Mouse (Mus musculus): Measurements from ENCODE around the gene Pipox.

Pipox gene

GRCm38 (mm10) chr11:77909376-77909775 is 15.5 kb upstream of the Pipox start:
- in situ Hi-C loops (cut with MboI, MseI): no loop called here

DNA sequence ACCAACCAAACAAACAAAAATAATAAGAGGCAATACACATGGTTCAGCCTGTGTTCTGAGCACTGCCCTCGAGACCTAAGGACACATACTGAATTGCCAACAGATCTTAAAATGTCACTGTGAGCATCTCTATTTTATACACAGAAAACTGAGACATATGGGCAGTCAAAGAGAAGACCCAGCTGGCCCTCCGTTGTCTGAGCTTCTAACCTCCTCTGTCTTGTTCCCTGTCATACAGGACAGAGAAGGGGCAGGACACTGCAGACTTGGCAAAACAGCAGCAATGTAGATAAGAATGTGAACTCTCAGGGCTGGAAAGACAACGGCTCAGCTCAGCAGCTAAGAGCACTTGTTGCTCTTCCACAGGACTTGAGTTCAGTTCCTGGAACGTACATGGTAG is 14.6 kb upstream of the Pipox start:
- in situ Hi-C loops (cut with MboI, MseI): no loop called here

- in situ Hi-C loops (cut with MboI, MseI): no loop called here
Measured at GRCm38 (mm10) chr11:77906747-77907174, 12.9 kb upstream of the Pipox start.

GRCm38 (mm10) chr11:77906097-77906687 is 12.3 kb upstream of the Pipox start:
- in situ Hi-C loops (cut with MboI, MseI): no loop called here

- in situ Hi-C loops (cut with MboI, MseI): no loop called here
Measured at GRCm38 (mm10) chr11:77904707-77905106, 10.8 kb upstream of the Pipox start.

GRCm38 (mm10) chr11:77903761-77904160 is 9.9 kb upstream of the Pipox start:
- in situ Hi-C loops (cut with MboI, MseI): no loop called here

DNA sequence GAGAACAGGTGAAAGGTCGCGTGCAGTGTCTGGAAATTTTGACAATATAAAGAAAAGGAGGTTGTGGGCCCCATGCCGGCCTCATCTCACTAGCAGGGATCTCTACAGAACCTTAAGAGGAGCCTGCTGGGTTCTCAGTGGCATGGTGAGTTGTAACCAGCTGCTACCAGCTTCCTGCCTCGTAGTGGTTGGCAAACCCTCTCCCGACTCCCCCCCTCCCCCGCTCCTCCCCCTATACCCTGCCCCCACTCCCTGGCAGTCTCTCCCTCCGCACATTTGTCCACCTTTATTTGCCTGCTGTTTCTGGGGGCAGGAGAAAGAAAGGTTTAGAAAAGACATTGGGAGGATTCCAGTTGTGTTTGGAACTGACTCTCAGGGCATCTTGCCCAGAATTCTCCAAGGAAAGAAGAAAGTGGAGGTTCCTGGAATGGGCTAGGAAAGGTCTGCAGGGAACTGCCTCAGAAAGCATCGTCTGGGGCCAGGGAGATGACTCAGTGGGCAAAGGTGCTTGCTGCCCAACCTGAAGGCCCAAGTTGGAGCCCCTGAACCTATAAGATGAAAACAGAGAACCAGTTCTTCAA is 8.0 kb upstream of the Pipox start:
- in situ Hi-C loops (cut with MboI, MseI): no loop called here

GRCm38 (mm10) chr11:77901366-77901765 is 7.5 kb upstream of the Pipox start:
- in situ Hi-C loops (cut with MboI, MseI): no loop called here

- in situ Hi-C loops (cut with MboI, MseI): no loop called here
Measured at GRCm38 (mm10) chr11:77900696-77901095, 6.8 kb upstream of the Pipox start.

GRCm38 (mm10) chr11:77900187-77900586 is 6.3 kb upstream of the Pipox start:
- in situ Hi-C loops (cut with MboI, MseI): no loop called here

GRCm38 (mm10) chr11:77896820-77897805 is 3.2 kb upstream of the Pipox start:
- in situ Hi-C loops (cut with MboI, MseI): no loop called here

DNA sequence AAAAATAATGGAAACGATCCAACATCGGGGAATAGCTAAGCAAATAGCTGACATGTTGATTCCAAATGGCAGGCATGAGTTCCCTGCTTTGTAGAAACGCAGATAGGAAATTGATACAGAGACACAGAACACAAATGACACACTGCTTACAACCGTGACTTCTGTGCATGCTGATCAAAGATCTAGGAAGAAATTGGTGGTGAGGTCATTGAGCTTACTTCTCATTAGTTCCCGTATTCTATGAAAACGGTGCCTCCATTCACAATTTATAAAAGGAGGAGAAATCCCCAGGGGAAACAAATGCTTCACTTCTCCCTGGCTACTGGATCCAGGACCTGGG is 2.6 kb upstream of the Pipox start:
- in situ Hi-C loops (cut with MboI, MseI): no loop called here

- in situ Hi-C loops (cut with MboI, MseI): no loop called here
Measured at GRCm38 (mm10) chr11:77896011-77896410, 2.1 kb upstream of the Pipox start.

- in situ Hi-C loops (cut with MboI, MseI): no loop called here
Measured at GRCm38 (mm10) chr11:77894967-77895366, 1.1 kb upstream of the Pipox start.

- in situ Hi-C loops (cut with MboI, MseI): no loop called here
Measured at GRCm38 (mm10) chr11:77893283-77893682, 613 bp downstream of the Pipox start.

DNA sequence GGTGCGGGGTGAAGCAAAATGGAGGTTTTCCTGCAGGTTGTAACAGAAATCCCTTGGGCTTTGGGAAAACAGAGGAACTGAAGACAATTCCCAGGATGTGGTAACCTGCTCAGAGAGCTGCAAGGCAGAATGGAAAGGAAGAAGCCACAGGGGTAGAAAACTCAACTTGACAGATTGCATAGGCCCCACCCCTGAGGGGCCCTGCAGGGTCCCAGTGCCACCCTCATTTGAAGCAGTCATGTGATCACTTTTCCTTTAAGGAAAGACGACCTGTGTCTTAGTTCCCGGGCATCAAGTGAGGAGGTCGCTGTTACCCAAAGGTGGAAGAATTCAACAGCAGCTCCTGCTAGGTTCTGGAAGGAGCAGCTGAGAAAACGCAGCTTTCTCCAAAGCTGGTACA is 1.0 kb downstream of the Pipox start:
- in situ Hi-C loops (cut with MboI, MseI): no loop called here

DNA sequence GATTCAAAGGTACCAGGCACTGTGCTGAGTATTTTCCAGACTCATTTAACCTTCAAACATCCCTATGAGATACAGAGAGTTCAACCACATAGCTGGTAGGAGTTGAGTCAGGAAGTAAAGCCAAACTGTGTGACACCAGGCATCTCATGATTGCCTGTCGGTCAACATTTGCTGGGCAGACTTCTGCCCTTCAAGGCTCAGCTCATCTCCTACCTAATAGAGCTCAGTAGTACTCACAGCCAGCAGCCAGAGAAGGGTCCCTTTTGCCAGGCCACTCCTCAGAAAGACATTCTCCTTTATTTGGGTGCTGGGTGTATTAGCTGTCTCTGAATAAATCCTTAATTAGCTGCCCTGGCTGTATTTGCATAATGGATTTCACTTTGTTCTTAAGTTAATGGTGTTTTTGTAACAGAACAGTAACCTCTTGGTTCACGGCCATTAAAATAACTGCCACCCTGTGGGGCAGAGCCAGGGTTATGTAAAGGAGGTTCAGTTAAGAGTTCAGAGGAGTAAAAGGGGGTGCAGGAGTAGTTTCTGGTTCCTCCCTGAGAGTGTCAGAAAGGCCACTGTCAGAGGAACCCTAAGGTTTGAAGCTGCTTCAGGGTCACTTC is 3.1 kb downstream of the Pipox start:
- in situ Hi-C loops (cut with MboI, MseI): no loop called here

GRCm38 (mm10) chr11:77889484-77889883 is 4.4 kb downstream of the Pipox start:
- in situ Hi-C loops (cut with MboI, MseI): no loop called here

- in situ Hi-C loops (cut with MboI, MseI): no loop called here
Measured at GRCm38 (mm10) chr11:77888846-77889245, 5.0 kb downstream of the Pipox start.

GRCm38 (mm10) chr11:77887373-77887960 is 6.4 kb downstream of the Pipox start:
- in situ Hi-C loops (cut with MboI, MseI): no loop called here

GRCm38 (mm10) chr11:77885246-77885575 is 8.7 kb downstream of the Pipox start:
- in situ Hi-C loops (cut with MboI, MseI): no loop called here

Measured in T-helper 1 cell (primary cell).